Mouse (Mus musculus): Measurements from ENCODE around the gene Stk11.

- TF ChIP-seq CTCF (IDR thresholded peaks at IDR 0.05; ENCODE audit: control insufficient read depth, insufficient read depth, insufficient replicate concordance, low read depth, low read length) (no peak; the same call in 1 of the 2 replicates), POLR2A (IDR thresholded peaks at IDR 0.05; ENCODE audit: control insufficient read depth, low read depth, low read length) (no peak)
Measured at GRCm38 (mm10) chr10:80175536-80176269, 60.1 kb downstream of the Stk11 start.
